Mouse (Mus musculus) spleen, adult 18-20 months (tissue): ENCODE data around the gene Magee2.
A peak's percentile ranks its signal among the peaks of the same experiment; 100 is the strongest.
"Not testable (repeated sequence)": the region's sequence is repeated elsewhere in the genome, so short reads cannot be mapped to it uniquely, and the experiment has no call there.

Source experiments
- DNase-seq, 2 experiments: peaks; one replicate each; pipeline ENCODE4 v3.0.0; 2022; ENCODE audit warnings: mixed read lengths in 2 of 2

The Magee2 gene

DNA sequence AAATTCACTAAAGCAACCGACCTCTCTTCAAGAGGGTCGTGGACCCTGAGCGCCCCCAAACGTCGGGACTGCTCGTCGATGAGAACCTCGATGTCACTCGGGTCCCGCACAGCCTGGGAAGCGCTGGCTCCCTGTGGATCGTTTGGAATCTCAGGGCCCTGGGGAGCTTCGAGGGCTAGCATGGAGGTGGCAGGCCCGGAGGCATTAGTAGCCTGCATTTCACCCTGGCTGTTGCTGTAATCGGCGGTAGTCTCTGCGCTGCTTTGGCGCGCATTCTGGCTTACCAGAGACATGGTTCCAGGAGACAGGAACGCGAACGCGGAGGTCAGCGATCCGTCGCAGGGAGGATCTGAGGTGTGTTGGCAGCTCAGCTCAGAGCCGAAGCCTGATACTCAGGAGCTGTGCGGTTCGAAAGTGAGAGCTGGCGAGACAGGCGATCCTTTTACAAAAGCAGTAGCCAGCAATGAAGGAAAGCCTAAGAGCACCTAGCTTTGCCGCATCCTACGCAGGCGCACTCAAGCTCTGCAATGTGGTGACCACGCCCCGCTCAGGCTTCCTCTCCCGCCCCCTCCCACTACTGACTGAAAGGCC is at the start of gene Magee2:
Magee2 (minus strand) TSS at position 517 of the 591 bp plus-strand sequence.
- DNase-seq = peak in 1 of 2 experiments; percentile 5

DNA sequence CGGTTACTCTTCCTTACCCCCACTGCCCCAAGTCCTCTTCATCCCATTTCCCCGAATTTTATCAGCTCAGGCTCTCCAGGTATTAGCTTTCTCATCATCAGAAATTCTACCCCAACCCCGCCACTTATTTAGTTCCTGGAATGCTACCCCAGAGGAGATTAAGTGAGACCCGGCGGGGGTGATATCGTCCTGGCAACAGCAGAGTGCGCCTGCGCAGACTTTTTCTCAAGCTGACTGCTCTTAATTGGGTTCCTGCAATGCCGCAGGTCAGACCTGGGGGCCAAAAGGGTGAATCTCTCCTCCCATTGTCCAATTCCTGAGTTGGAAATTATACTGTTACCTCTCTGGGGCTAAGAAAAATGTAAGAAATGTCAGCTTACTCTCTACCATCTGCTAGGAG is 3.5 kb downstream of the Magee2 start:
- no peak for DNase-seq

GRCm38 (mm10) chrX:104817583-104817982 is 39.5 kb downstream of the Magee2 start:
- DNase-seq = not testable (repeated sequence)

- DNase-seq = not testable (repeated sequence)
Observed at GRCm38 (mm10) chrX:104816987-104817386, 40.1 kb downstream of the Magee2 start.

DNA sequence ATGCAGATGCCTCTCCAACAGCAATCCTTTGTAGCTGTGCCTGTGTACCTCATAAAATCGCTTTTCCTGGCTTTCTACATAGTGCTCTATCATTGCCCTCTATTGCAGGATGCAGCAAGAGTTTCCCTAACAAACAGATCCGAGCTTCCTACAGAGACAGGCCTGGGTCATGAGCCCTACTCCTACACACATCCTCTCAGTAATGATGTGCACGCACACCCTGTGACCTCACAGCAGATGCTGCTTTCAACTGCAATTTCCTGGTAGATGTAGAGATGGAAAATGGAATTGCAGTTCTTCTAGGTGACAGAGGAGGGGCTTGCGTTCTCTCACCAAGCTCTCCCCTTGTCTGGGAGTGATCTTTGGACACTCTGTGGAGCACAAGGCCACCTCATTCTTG is 43.4 kb downstream of the Magee2 start:
- not testable (repeated sequence) for DNase-seq
